ENCODE assay signal across 9 mouse cellular contexts in the genomic region with DNA sequence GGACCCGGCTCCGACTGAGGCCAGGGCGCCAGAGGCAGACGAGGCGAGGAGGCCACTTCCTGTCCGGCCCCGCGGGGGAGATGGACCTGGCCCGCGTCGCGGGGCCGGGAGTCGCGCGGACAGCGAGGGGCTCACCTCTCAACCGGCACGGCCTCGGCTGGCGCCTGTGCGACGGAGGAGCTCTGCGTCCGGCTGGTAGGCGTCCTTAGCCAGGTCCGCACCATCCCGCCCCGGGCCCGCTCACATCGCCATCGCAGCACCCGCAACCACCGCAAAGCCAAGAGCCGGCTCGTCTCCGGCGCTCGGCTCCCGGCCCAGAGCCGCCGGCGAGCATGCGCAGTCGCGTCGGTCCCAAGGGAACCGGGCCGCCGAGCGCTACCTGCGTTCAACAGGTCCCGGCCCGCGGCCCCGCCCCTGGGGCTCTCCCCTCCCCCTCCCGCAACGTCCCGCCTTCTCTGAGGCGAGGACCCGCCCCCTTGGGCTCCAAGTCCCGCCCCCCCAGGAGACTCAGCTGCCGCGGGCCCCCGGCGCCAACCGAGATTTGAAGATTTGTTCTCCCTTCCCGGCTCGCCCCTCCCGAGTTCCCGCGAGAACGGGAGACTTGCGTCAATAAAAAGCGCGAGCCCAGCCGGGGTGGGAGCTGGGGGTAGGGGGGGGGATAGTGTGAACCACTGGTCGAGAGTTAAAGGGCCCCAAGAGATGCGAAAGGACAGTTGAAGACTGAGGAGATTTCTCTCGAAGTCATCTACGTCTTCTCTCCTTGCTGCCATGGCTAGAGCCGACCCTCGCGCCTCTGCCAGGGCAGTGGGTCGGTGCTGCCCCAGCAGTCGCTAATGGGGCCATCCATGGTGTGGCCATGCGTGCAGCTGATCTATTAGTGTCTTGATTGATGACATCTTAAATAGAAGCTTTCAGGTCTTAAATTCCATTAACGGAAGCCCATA. TPM values are rescaled to one million over a fixed set of nuclear protein-coding genes. Genes with fewer than 3 reads are reported as not detected.
DNase-seq lines count a peak whose midpoint lies in the region; ATAC-seq and TF ChIP-seq lines count a peak whose summit lies in the region.
"Had no signal": no experiment of that assay in that cellular context is flagged by ENCODE, and none has a peak within 500 bp of the region (broad histone marks: within the 10 kb centered on the region; RNA-seq: fewer than 3 reads in every experiment).

Gene Fam135a, minus strand, starts transcription at position 416 of the 944 bp plus-strand sequence.

- peak; percentile 88 for TF ChIP-seq POLR2A in brain, embryonic 14.5 days (IDR thresholded peaks at IDR 0.05; ENCODE audit: borderline replicate concordance, extremely low read depth, insufficient read depth, insufficient read length, poor library complexity, severe bottlenecking)
- TF ChIP-seq POLR2A in liver, adult 2 months (IDR thresholded peaks at IDR 0.05; ENCODE audit: extremely low read depth, insufficient read depth, low read length): peak; percentile 73
- peak; percentile 65 for TF ChIP-seq POLR2A in myocyte (IDR thresholded peaks at IDR 0.05; ENCODE audit: insufficient read length, low read depth)

- peak; percentile 86 for ATAC-seq in heart, embryonic 13.5 days (ENCODE audit: extremely low read depth, insufficient number of reproducible peaks, low FRiP score, low TSS enrichment)
- ATAC-seq in kidney, postnatal 0 days (replicated peaks; ENCODE audit: low FRiP score, low read depth): peak; percentile 94

- peaks cover 26% of the 10 kb centered on the region for H3K4me1 ChIP-seq in heart, embryonic 13.5 days
- peaks cover 11% of the 10 kb centered on the region; the same call in 1 of the 2 replicates for H3K4me1 ChIP-seq in kidney, postnatal 0 days (replicated peaks; ENCODE audit: insufficient read depth, low read length)
- H3K4me1 ChIP-seq in liver, adult 2 months (ENCODE audit: control insufficient read depth, insufficient read depth, low read length): peaks cover 21% of the 10 kb centered on the region; the same call in 1 of the 2 replicates

- H3K4me3 ChIP-seq in heart, embryonic 13.5 days: peak within 1 kb of the TSS; percentile 88
- H3K4me3 ChIP-seq in kidney, postnatal 0 days (replicated peaks; ENCODE audit: low read depth, low read length): peak within 1 kb of the TSS; percentile 85
- H3K4me3 ChIP-seq in liver, adult 2 months (ENCODE audit: insufficient read depth, low read depth, low read length): peak within 1 kb of the TSS; percentile 98
- H3K4me3 ChIP-seq in myocyte: peak within 1 kb of the TSS; percentile 71

- peak within 1 kb of the TSS; percentile 26 for H3ac ChIP-seq in myocyte (ENCODE audit: control insufficient read depth, insufficient read length)

- H3K79me2 ChIP-seq in liver, adult 2 months (ENCODE audit: control insufficient read depth, insufficient read depth, low read length): peaks cover 14% of the 10 kb centered on the region
- H3K79me2 ChIP-seq in myocyte (ENCODE audit: control insufficient read depth, insufficient read depth): peaks cover 36% of the 10 kb centered on the region

- under 1% methylated on average over 86 of the region's 88 CpGs for WGBS in heart, embryonic 13.5 days
- WGBS in kidney, postnatal 0 days: under 1% methylated on average over 68 of the region's 88 CpGs
- WGBS in liver, adult 2 months: 1% methylated on average over 83 of the region's 88 CpGs

- peak; percentile 97 for DNase-seq in A20 (ENCODE audit: low read depth, low spot score)
- DNase-seq in brain, embryonic 14.5 days (ENCODE audit: low read depth): peak; percentile 98
- DNase-seq in fibroblast of lung, adult 2 months (ENCODE audit: low read depth): peak; percentile 70
- peak; percentile 97 for DNase-seq in kidney, postnatal 0 days (ENCODE audit: low spot score)
- peak; percentile 77 for DNase-seq in liver, adult 2 months (ENCODE audit: extremely low read depth, low read depth, low spot score)
- DNase-seq in spleen, postnatal 4 days (ENCODE audit: low spot score in 2 of 2): peak; percentile 67 to 80

- peak within 1 kb of the TSS; percentile 96 for H3K9ac ChIP-seq in heart, embryonic 13.5 days
- H3K9ac ChIP-seq in kidney, postnatal 0 days (ENCODE audit: low read depth, low read length): peak within 1 kb of the TSS; percentile 96
- peak within 1 kb of the TSS; percentile 97 for H3K9ac ChIP-seq in liver, adult 2 months (ENCODE audit: low read depth, low read length)

- no peak for TF ChIP-seq CTCF in brain, embryonic 14.5 days (IDR thresholded peaks at IDR 0.05; ENCODE audit: borderline replicate concordance, extremely low read depth, insufficient read depth, insufficient read length)
- TF ChIP-seq CTCF in kidney, postnatal 0 days (IDR thresholded peaks at IDR 0.05; ENCODE audit: low read depth): no peak
- no peak for TF ChIP-seq CTCF in liver, adult 2 months (IDR thresholded peaks at IDR 0.05; ENCODE audit: low read depth, low read length)

- H3K27ac ChIP-seq in heart, embryonic 13.5 days (replicated peaks): peak within 1 kb of the TSS; percentile 85
- H3K27ac ChIP-seq in kidney, postnatal 0 days: peak within 1 kb of the TSS; percentile 77
- peak within 1 kb of the TSS; percentile 84 for H3K27ac ChIP-seq in liver, adult 2 months (replicated peaks; ENCODE audit: insufficient read depth, low read depth, low read length)

- no peaks in the 10 kb centered on the region for H3K36me3 ChIP-seq in heart, embryonic 13.5 days
- H3K36me3 ChIP-seq in kidney, postnatal 0 days (ENCODE audit: insufficient read depth, low read length): no peaks in the 10 kb centered on the region
- no peaks in the 10 kb centered on the region for H3K36me3 ChIP-seq in liver, adult 2 months (ENCODE audit: control insufficient read depth, insufficient read depth, low read length)
- H3K36me3 ChIP-seq in myocyte (ENCODE audit: control insufficient read depth, insufficient read depth): no peaks in the 10 kb centered on the region
- H3K36me3 ChIP-seq: G1E had no signal

- no peaks in the 10 kb centered on the region for H3K9me3 ChIP-seq in heart, embryonic 13.5 days
- H3K9me3 ChIP-seq in kidney, postnatal 0 days (replicated peaks; ENCODE audit: low read length): no peaks in the 10 kb centered on the region

- H3K4me2 ChIP-seq in heart, embryonic 13.5 days: peak within 1 kb of the TSS; percentile 76
- H3K4me2 ChIP-seq in kidney, postnatal 0 days (ENCODE audit: low read length): peak within 1 kb of the TSS; percentile 89
- peak within 1 kb of the TSS; percentile 84 for H3K4me2 ChIP-seq in myocyte (ENCODE audit: low read depth)

- H3K27me3 ChIP-seq in heart, embryonic 13.5 days (replicated peaks): no peaks in the 10 kb centered on the region
- H3K27me3 ChIP-seq in kidney, postnatal 0 days (ENCODE audit: insufficient read depth, low read length): no peaks in the 10 kb centered on the region
- H3K27me3 ChIP-seq in liver, adult 2 months (ENCODE audit: control insufficient read depth, insufficient read depth, low read length): no peaks in the 10 kb centered on the region
- H3K27me3 ChIP-seq in myocyte (ENCODE audit: control insufficient read depth, insufficient read depth, insufficient read length): no peaks in the 10 kb centered on the region

TF ChIP-seq in myocyte, 11 proteins besides CTCF, POLR2A, EP300 and RAD21:
- no peak for TF ChIP-seq MYOD1 (IDR thresholded peaks at IDR 0.05; ENCODE audit: control insufficient read depth in 1 of 3, insufficient read length in 2 of 3, low read depth in 2 of 3)
- peak; percentile 81 for TF ChIP-seq E2F4 (IDR thresholded peaks at IDR 0.05; ENCODE audit: insufficient read depth)
- TF ChIP-seq POLR2AphosphoS2 (IDR thresholded peaks at IDR 0.05; ENCODE audit: insufficient read length, low read depth): peak; percentile 29

RNA-seq across cellular contexts. Expression of gene Fam135a, which starts in this region (rescaled TPM):
- 41.3 and 49.5 TPM in 2 replicates for polyA plus RNA-seq in brain, embryonic 14.5 days (2012; rRNA removed)
- polyA plus RNA-seq in heart, embryonic 13.5 days (2015; fragmentation: Nextera tagmentation; extraction: Ambion mirVana): 22.0 and 24.2 TPM in 2 replicates
- 21.8 and 22.5 TPM in 2 replicates for polyA plus RNA-seq in kidney, postnatal 0 days (2015; fragmentation: Nextera tagmentation; extraction: Ambion mirVana)
- 20.1 and 23.0 TPM in 2 replicates for total RNA-seq in liver, adult 2 months (2014; rRNA removed)
- 5.4 and 6.7 TPM in 2 replicates for polyA plus RNA-seq in liver, adult 2 months (2012; rRNA removed)
- polyA plus RNA-seq in myocyte (2012; fragmentation: generic; extraction: Trizol): 6.5 TPM
- polyA plus RNA-seq: G1E had no signal

Comparison
In these comparisons a context has a peak if more than half of its experiments do, and no peak if none do; other contexts are left out.
1. Peak in every context shown above with its lines: DNase-seq, ATAC-seq, H3K4me3 ChIP-seq and H3K27ac ChIP-seq.